Mouse (Mus musculus) brain, embryonic 14.5 days (tissue): Measurements from ENCODE around the gene Pbx2.

Experiments used
- CTCF ChIP-seq: fragments of 200-500 bp; IDR thresholded peaks from 2 replicates; pipeline ENCODE4 v1.5.1; 2012; ENCODE audit warnings: inconsistent platforms, mild to moderate bottlenecking, moderate library complexity, borderline replicate concordance; ENCODE audit not compliant: insufficient read depth, insufficient read length; ENCODE audit errors: extremely low read depth
- POLR2A ChIP-seq: fragments of 200-500 bp; IDR thresholded peaks from 2 replicates; pipeline ENCODE4 v1.6.1; 2012; ENCODE audit warnings: mild to moderate bottlenecking, inconsistent platforms, borderline replicate concordance; ENCODE audit not compliant: poor library complexity, insufficient read depth, insufficient read length, severe bottlenecking; ENCODE audit errors: extremely low read depth

- TF ChIP-seq POLR2A, result no peak
- no peak for TF ChIP-seq CTCF
Observed at GRCm38 (mm10) chr17:34569919-34570318, 21.1 kb upstream of the Pbx2 start.
